Mouse (Mus musculus) forebrain, embryonic 14.5 days (tissue): Measurements from ENCODE around the gene Tst. TPM values are rescaled to one million over a fixed set of nuclear protein-coding genes. Genes with fewer than 3 reads are reported as not detected.
A peak's percentile ranks its signal among the peaks of the same experiment; 100 is the strongest.

Experiments
- ATAC-seq: fragments of 200-750 bp; cut with Nextera tagmentation; 2 replicates; pipeline ENCODE4 v1.8.0; 2017; ENCODE audit warnings: mild to moderate bottlenecking, moderate library complexity
- DNase-seq: peaks from one replicate; pipeline ENCODE4 v3.0.0-alpha.2; 2015; ENCODE audit warnings: low spot score
- H3K27ac ChIP-seq: fragments of 300-500 bp; sonication (generic); 2 replicates; pipeline ENCODE4 v1.5.1; 2014; ENCODE audit warnings: low read depth, mild to moderate bottlenecking, control low read depth, low read length, moderate library complexity
- H3K27me3 ChIP-seq: fragments of 300-500 bp; sonication (generic); replicated peaks from 2 replicates; pipeline ENCODE4 v1.6.1; 2014; ENCODE audit warnings: low read length, control low read depth, mixed read lengths; ENCODE audit not compliant: control insufficient read depth, insufficient read depth
- H3K36me3 ChIP-seq: fragments of 300-500 bp; sonication (generic); 2 replicates; pipeline ENCODE4 v1.6.1; 2014; ENCODE audit warnings: low read length, control low read depth; ENCODE audit not compliant: control insufficient read depth, insufficient read depth
- H3K4me1 ChIP-seq: fragments of 300-500 bp; sonication (generic); 2 replicates; pipeline ENCODE4 v1.6.1; 2014; ENCODE audit warnings: antibody characterized with exemption, low read length, control low read depth; ENCODE audit not compliant: control insufficient read depth, insufficient read depth
- H3K4me2 ChIP-seq: fragments of 300-500 bp; sonication (generic); 2 replicates; pipeline ENCODE4 v1.6.1; 2014; ENCODE audit warnings: mild to moderate bottlenecking, control low read depth, low read length
- H3K4me3 ChIP-seq: fragments of 300-500 bp; sonication (generic); 2 replicates; pipeline ENCODE4 v1.5.1; 2014; ENCODE audit warnings: low read depth, low read length, control low read depth
- H3K9ac ChIP-seq: fragments of 300-500 bp; sonication (generic); 2 replicates; pipeline ENCODE4 v1.6.1; 2014; ENCODE audit warnings: mild to moderate bottlenecking, low read length, control low read depth, moderate library complexity
- H3K9me3 ChIP-seq: fragments of 300-500 bp; sonication (generic); replicated peaks from 2 replicates; pipeline ENCODE4 v1.6.1; 2016; ENCODE audit warnings: low read length, control low read depth, mixed read lengths; ENCODE audit not compliant: control insufficient read depth
- WGBS: fragments of 180-500 bp; shearing (Covaris S2); extraction: QIAGEN DNeasy Blood & Tissue Kit; methylation state at CpG from one replicate; pipeline ENCODE4 v1.1.7; 2014; 5-methylcytosine and 5-hydroxymethylcytosine counted together
- polyA plus RNA-seq: library from polyadenylated mRNA; unstranded; fragments of >200 nt; fragmentation: Nextera tagmentation; extraction: Ambion mirVana; gene quantifications from 2 replicates; pipeline ENCODE4 v1.2.1, GENCODE M21; 2014

The Tst gene
- polyA plus RNA-seq, 1 experiment from 2014 or later, result 27.4 TPM

GRCm38 (mm10) chr15:78435681-78436080 lies 30.0 kb upstream of the Tst start:
- no peak overlapping the region for H3K4me3 ChIP-seq
- H3K27me3 ChIP-seq, result no peaks in the 10 kb centered on the region
- DNase-seq (no peak), ATAC-seq (no peak)
- no peak overlapping the region for H3K9ac ChIP-seq
- no peak overlapping the region for H3K27ac ChIP-seq
- WGBS, result 89% methylated on average over 11 of the region's 11 CpGs
- peaks cover 45% of the 10 kb centered on the region for H3K36me3 ChIP-seq
- peaks cover 13% of the 10 kb centered on the region; the same call in 1 of the 2 replicates for H3K4me1 ChIP-seq
- H3K4me2 ChIP-seq, result no peak overlapping the region
- H3K9me3 ChIP-seq, result no peaks in the 10 kb centered on the region

GRCm38 (mm10) chr15:78434896-78435520 lies 29.3 kb upstream of the Tst start:
- Histone ChIP-seq H3K9ac (no peak overlapping the region), H3K4me3 (no peak overlapping the region), H3K27ac (no peak overlapping the region), H3K9me3 (no peaks in the 10 kb centered on the region), H3K36me3 (peaks cover 49% of the 10 kb centered on the region), H3K4me1 (peaks cover 13% of the 10 kb centered on the region; the same call in 1 of the 2 replicates), H3K27me3 (no peaks in the 10 kb centered on the region), H3K4me2 (no peak overlapping the region)
- peak; percentile 61 for DNase-seq
- ATAC-seq, result no peak
- WGBS, result 30% methylated on average over 6 of the region's 6 CpGs

GRCm38 (mm10) chr15:78431541-78432121 lies 25.9 kb upstream of the Tst start:
- no peaks in the 10 kb centered on the region for H3K9me3 ChIP-seq
- peaks cover 45% of the 10 kb centered on the region for H3K36me3 ChIP-seq
- 88% methylated on average over 7 of the region's 7 CpGs for WGBS
- no peak overlapping the region for H3K9ac ChIP-seq
- ATAC-seq (no peak), DNase-seq (no peak)
- no peak overlapping the region for H3K4me2 ChIP-seq
- no peak overlapping the region for H3K4me3 ChIP-seq
- H3K27ac ChIP-seq, result no peak overlapping the region
- H3K4me1 ChIP-seq, result peaks cover 13% of the 10 kb centered on the region
- H3K27me3 ChIP-seq, result no peaks in the 10 kb centered on the region

- no peaks in the 10 kb centered on the region for H3K9me3 ChIP-seq
- no peak for ATAC-seq
- H3K9ac ChIP-seq, result no peak overlapping the region
- no peak overlapping the region for H3K4me3 ChIP-seq
- no peak overlapping the region for H3K27ac ChIP-seq
- DNase-seq, result no peak
- peaks cover 45% of the 10 kb centered on the region for H3K36me3 ChIP-seq
- no peak overlapping the region for H3K4me2 ChIP-seq
- no peaks in the 10 kb centered on the region for H3K27me3 ChIP-seq
- WGBS, result 93% methylated on average over 10 of the region's 10 CpGs
- H3K4me1 ChIP-seq, result peaks cover 9% of the 10 kb centered on the region
Measured at GRCm38 (mm10) chr15:78430874-78431273, 25.2 kb upstream of the Tst start.

- no peak overlapping the region; the same call in 1 of the 2 replicates for H3K9ac ChIP-seq
- DNase-seq (no peak), ATAC-seq (no peak)
- peak overlapping the region; percentile 88 for H3K4me2 ChIP-seq
- H3K36me3 ChIP-seq, result peaks cover 37% of the 10 kb centered on the region
- peaks cover 9% of the 10 kb centered on the region for H3K4me1 ChIP-seq
- H3K4me3 ChIP-seq, result peak overlapping the region; percentile 60
- WGBS, result 86% methylated on average over 13 of the region's 13 CpGs
- H3K9me3 ChIP-seq, result no peaks in the 10 kb centered on the region
- H3K27me3 ChIP-seq, result no peaks in the 10 kb centered on the region
- H3K27ac ChIP-seq, result no peak overlapping the region
Measured at GRCm38 (mm10) chr15:78429871-78430622, 24.3 kb upstream of the Tst start.

- H3K27me3 ChIP-seq, result no peaks in the 10 kb centered on the region
- peaks cover 30% of the 10 kb centered on the region for H3K36me3 ChIP-seq
- no peak for ATAC-seq
- H3K4me2 ChIP-seq, result peak overlapping the region; percentile 88
- WGBS, result 0% methylated on average over 3 of the region's 3 CpGs
- peak overlapping the region; percentile 10; the same call in 1 of the 2 replicates for H3K27ac ChIP-seq
- H3K4me1 ChIP-seq, result peaks cover 9% of the 10 kb centered on the region
- no peaks in the 10 kb centered on the region for H3K9me3 ChIP-seq
- peak overlapping the region; percentile 60 for H3K4me3 ChIP-seq
- DNase-seq, result no peak
- H3K9ac ChIP-seq, result peak overlapping the region; percentile 73
Measured at GRCm38 (mm10) chr15:78429139-78429459, 23.4 kb upstream of the Tst start.

- DNase-seq (peak; percentile 83), ATAC-seq (peak; percentile 94)
- Histone ChIP-seq H3K36me3 (peaks cover 24% of the 10 kb centered on the region), H3K27ac (peak within 1 kb of the TSS; percentile 10; the same call in 1 of the 2 replicates), H3K4me2 (peak within 1 kb of the TSS; percentile 88), H3K9ac (peak within 1 kb of the TSS; percentile 73), H3K4me1 (peaks cover 9% of the 10 kb centered on the region), H3K9me3 (no peaks in the 10 kb centered on the region), H3K4me3 (peak within 1 kb of the TSS; percentile 60), H3K27me3 (no peaks in the 10 kb centered on the region)
- WGBS, result 1% methylated on average over 52 of the region's 52 CpGs
Measured at GRCm38 (mm10) chr15:78428391-78429138, 22.9 kb upstream of the Tst start, which contains the start of gene Kctd17. Kctd17 (plus strand) TSS chr15:78428564.

GRCm38 (mm10) chr15:78425230-78425629 lies 19.5 kb upstream of the Tst start:
- no peak overlapping the region for H3K9ac ChIP-seq
- no peak overlapping the region for H3K4me3 ChIP-seq
- DNase-seq (no peak), ATAC-seq (no peak)
- H3K9me3 ChIP-seq, result no peaks in the 10 kb centered on the region
- H3K27me3 ChIP-seq, result no peaks in the 10 kb centered on the region
- H3K36me3 ChIP-seq, result no peaks in the 10 kb centered on the region
- no peak overlapping the region for H3K4me2 ChIP-seq
- H3K27ac ChIP-seq, result no peak overlapping the region
- WGBS, result 70% methylated on average over 4 of the region's 4 CpGs
- H3K4me1 ChIP-seq, result peaks cover 9% of the 10 kb centered on the region
